Mouse (Mus musculus): Measurements from ENCODE around the gene Bmi1.

Bmi1 gene

DNA sequence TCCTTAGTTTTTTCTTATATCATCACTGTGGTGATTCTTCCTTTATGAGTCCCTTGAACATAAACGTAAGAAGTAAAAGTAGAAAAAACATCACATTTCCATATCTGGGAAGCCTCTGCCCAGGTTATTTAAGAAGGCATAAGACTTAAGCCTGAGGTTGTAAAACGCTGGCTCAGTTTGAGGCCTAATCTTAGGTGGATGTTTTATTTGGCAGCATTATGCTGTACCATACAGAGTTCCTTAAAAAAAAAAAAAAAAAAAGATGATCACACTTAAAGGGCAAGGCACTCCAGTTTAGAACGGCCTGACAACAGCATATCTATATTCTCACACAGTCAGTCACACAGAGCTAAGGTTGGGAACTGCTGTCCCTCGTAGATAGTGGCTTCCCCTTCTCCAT lies 49.1 kb downstream of the Bmi1 start:
- no peak for DNase-seq (ENCODE audit: extremely low spot score)

DNA sequence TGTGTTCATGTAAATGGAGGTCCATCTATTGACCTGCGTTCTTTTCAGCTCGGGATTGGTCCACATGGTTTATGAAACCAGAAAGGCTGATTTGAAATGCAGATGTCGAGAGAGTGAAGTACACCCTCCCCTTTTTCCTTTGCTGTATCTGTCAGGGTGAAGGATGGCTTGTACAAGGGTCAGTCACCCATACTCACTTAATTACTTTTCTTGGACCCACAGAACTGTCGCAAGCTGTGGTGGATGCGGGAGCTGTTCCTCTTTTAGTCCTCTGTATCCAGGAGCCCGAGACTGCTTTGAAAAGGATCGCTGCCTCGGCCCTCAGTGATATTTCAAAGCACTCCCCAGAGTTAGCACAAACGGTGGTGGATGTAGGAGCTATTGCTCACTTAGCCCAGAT lies 54.9 kb downstream of the Bmi1 start:
- peak; percentile 38 for DNase-seq (ENCODE audit: extremely low spot score)

DNA sequence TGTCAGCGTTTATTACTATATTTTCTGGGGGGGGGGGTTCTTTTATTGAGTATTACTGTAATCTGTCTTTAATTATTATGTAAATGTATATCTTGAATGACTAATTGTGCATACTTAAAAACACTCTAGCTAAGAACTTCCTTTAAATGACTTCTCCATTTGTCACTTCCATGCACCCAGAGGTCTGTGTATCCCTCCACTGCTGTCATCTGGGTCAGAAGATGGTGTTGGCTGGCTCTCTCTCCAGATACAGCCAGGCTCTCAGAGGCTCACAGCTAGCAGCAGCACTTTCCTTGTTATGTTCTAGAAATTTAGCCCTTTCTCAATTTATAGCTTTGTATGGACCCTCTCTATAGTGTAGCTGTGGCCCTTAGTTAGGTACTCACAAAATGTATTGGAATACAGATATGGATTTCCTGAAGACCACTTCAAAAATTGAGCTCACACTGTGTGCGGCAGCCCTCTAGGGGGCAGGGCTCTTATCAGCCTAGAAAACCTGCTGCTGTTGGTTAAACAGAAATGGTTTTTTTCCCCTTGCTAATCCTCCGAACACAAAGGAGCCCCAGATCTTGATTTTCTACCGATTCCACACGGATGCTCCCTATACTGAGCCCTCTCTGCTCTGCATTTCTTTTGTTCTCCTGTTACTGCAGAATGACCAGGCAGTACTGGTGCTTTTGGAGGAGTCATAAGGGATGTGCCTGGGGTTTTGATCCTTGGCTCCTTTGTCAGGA lies 57.7 kb downstream of the Bmi1 start:
- no peak for DNase-seq (ENCODE audit: extremely low spot score)
